Mouse (Mus musculus): ENCODE measurements at regions not wholly inside any gene's neighbourhood (a gene's known extent, or its start where the extent isn't known, plus 50 kb on each side); places are given as distances from the start of the nearest gene placed in this dataset.
"Not testable (repeated sequence)": the region's sequence is repeated elsewhere in the genome, so short reads cannot be mapped to it uniquely, and the experiment has no call there.

GRCm38 (mm10) chr3:4930731-4931130 lies 819.9 kb upstream of the Gm8797 start:
- not testable (repeated sequence) for DNase-seq (ENCODE audit: low spot score in 2 of 2)

- DNase-seq (ENCODE audit: low spot score in 2 of 2): no peak
These were observed 779.1 kb upstream of the Gm8797 start for GRCm38 (mm10) chr3:4971496-4971895.

- no peak for DNase-seq (ENCODE audit: low spot score in 2 of 2)
These were observed 777.3 kb upstream of the Gm8797 start for GRCm38 (mm10) chr3:4973278-4973677.

- DNase-seq (ENCODE audit: low spot score in 2 of 2): no peak
These were observed 776.8 kb upstream of the Gm8797 start for GRCm38 (mm10) chr3:4973764-4974163.

- no peak for DNase-seq (ENCODE audit: low spot score in 2 of 2)
These were observed 775.9 kb upstream of the Gm8797 start for GRCm38 (mm10) chr3:4974659-4975058.

GRCm38 (mm10) chr3:4976344-4976743 lies 774.3 kb upstream of the Gm8797 start:
- DNase-seq (ENCODE audit: low spot score in 2 of 2): no peak

- no peak for DNase-seq (ENCODE audit: low spot score in 2 of 2)
These were observed 732.9 kb upstream of the Gm8797 start for GRCm38 (mm10) chr3:5017742-5018141.
